Mouse (Mus musculus) liver (tissue): ENCODE measurements at regions not wholly inside any gene's neighbourhood (a gene's known extent, or its start where the extent isn't known, plus 50 kb on each side); places are given as distances from the start of the nearest gene placed in this dataset.

Source experiments
- DNase-seq: peaks from one replicate; pipeline ENCODE4 v3.0.0-alpha.2; 2020; ENCODE audit warnings: mixed read lengths

- DNase-seq: no peak
These were observed 137.8 kb downstream of the Unc5cl start for GRCm38 (mm10) chr17:48592457-48592856.

- no peak for DNase-seq
These were observed 140.8 kb downstream of the Unc5cl start for GRCm38 (mm10) chr17:48595418-48595963.

- no peak for DNase-seq
These were observed 141.7 kb downstream of the Unc5cl start for GRCm38 (mm10) chr17:48596406-48596805.

GRCm38 (mm10) chr17:48597301-48597700 lies 142.6 kb downstream of the Unc5cl start:
- DNase-seq: no peak

GRCm38 (mm10) chr17:48598471-48599141 lies 143.9 kb downstream of the Unc5cl start:
- no peak for DNase-seq

GRCm38 (mm10) chr17:48600176-48600575 lies 145.5 kb downstream of the Unc5cl start:
- DNase-seq: no peak

- peak; percentile 63 for DNase-seq
These were observed 147.9 kb downstream of the Unc5cl start for GRCm38 (mm10) chr17:48602554-48602953.

- no peak for DNase-seq
These were observed 152.1 kb downstream of the Unc5cl start for GRCm38 (mm10) chr17:48606767-48607166.

GRCm38 (mm10) chr17:48608315-48608714 lies 153.6 kb downstream of the Unc5cl start:
- DNase-seq: no peak

GRCm38 (mm10) chr17:48610107-48610506 lies 155.4 kb downstream of the Unc5cl start:
- DNase-seq: no peak

GRCm38 (mm10) chr17:48610806-48611205 lies 156.1 kb downstream of the Unc5cl start:
- DNase-seq: no peak

- no peak for DNase-seq
These were observed 158.8 kb downstream of the Unc5cl start for GRCm38 (mm10) chr17:48613491-48613890.

- DNase-seq: no peak
These were observed 160.5 kb downstream of the Unc5cl start for GRCm38 (mm10) chr17:48615248-48615647.

- DNase-seq: no peak
These were observed 161.5 kb downstream of the Unc5cl start for GRCm38 (mm10) chr17:48616205-48616604.

- DNase-seq: no peak
These were observed 166.2 kb downstream of the Unc5cl start for GRCm38 (mm10) chr17:48620896-48621295.

- no peak for DNase-seq
These were observed 167.0 kb downstream of the Unc5cl start for GRCm38 (mm10) chr17:48621676-48622075.

- no peak for DNase-seq
These were observed 170.2 kb downstream of the Unc5cl start for GRCm38 (mm10) chr17:48624937-48625336.

GRCm38 (mm10) chr17:48625971-48626370 lies 171.3 kb downstream of the Unc5cl start:
- no peak for DNase-seq

- no peak for DNase-seq
These were observed 184.9 kb downstream of the Unc5cl start for GRCm38 (mm10) chr17:48639611-48640010.

- no peak for DNase-seq
These were observed 188.9 kb downstream of the Unc5cl start for GRCm38 (mm10) chr17:48643533-48644019.

- DNase-seq: no peak
These were observed 190.4 kb downstream of the Unc5cl start for GRCm38 (mm10) chr17:48645056-48645455.

- no peak for DNase-seq
These were observed 192.0 kb downstream of the Unc5cl start for GRCm38 (mm10) chr17:48646626-48647195.

GRCm38 (mm10) chr17:48647431-48647830 lies 192.7 kb downstream of the Unc5cl start:
- DNase-seq: no peak

GRCm38 (mm10) chr17:48650556-48650955 lies 195.9 kb downstream of the Unc5cl start:
- DNase-seq: no peak
